In genomic region chr2:19657881-19658589, GRCm38 (mm10) we compare ENCODE assay signal across 8 mouse cellular contexts. TPM values are rescaled to one million over a fixed set of nuclear protein-coding genes. Genes with fewer than 3 reads are reported as not detected.
DNase-seq lines count a peak whose midpoint lies in the region; ATAC-seq and TF ChIP-seq lines count a peak whose summit lies in the region.

No protein-coding gene starts in this region.

- WGBS in intestine, postnatal 0 days: under 1% methylated on average over 91 of the region's 108 CpGs
- WGBS in limb, embryonic 11.5 days: under 1% methylated on average over 75 of the region's 108 CpGs
- WGBS in midbrain, embryonic 11.5 days: under 1% methylated on average over 85 of the region's 108 CpGs

- peak overlapping the region; percentile 90 for H3K27ac ChIP-seq in intestine, postnatal 0 days (ENCODE audit: low read depth, low read length)
- peak overlapping the region; percentile 52; the same call in 1 of the 2 replicates for H3K27ac ChIP-seq in limb, embryonic 11.5 days (replicated peaks; ENCODE audit: low read depth, low read length)
- H3K27ac ChIP-seq in midbrain, embryonic 11.5 days (ENCODE audit: low read depth, low read length): peak overlapping the region; percentile 63

- H3K9ac ChIP-seq in intestine, postnatal 0 days (ENCODE audit: low read depth, low read length): peak overlapping the region; percentile 85
- peak overlapping the region; percentile 67 for H3K9ac ChIP-seq in limb, embryonic 11.5 days (ENCODE audit: low read length)
- peak overlapping the region; percentile 65 for H3K9ac ChIP-seq in midbrain, embryonic 11.5 days (ENCODE audit: low read length)

- peak overlapping the region; percentile 93 for H3K4me2 ChIP-seq in intestine, postnatal 0 days (replicated peaks; ENCODE audit: low read depth)
- peak overlapping the region; percentile 90 for H3K4me2 ChIP-seq in limb, embryonic 11.5 days (ENCODE audit: low read depth, severe bottlenecking)
- H3K4me2 ChIP-seq in midbrain, embryonic 11.5 days: peak overlapping the region; percentile 77

- ATAC-seq in intestine, postnatal 0 days: peak; percentile 84
- peak; percentile 88 for ATAC-seq in limb, embryonic 11.5 days (ENCODE audit: insufficient number of reproducible peaks, low FRiP score, low TSS enrichment, low read depth)
- ATAC-seq in midbrain, embryonic 11.5 days (ENCODE audit: low FRiP score): peak; percentile 89

- peaks cover 6% of the 10 kb centered on the region for H3K27me3 ChIP-seq in intestine, postnatal 0 days (replicated peaks; ENCODE audit: control insufficient read depth, insufficient read depth, low read length)
- H3K27me3 ChIP-seq in limb, embryonic 11.5 days (ENCODE audit: control insufficient read depth, insufficient read depth, low read length): peaks cover 13% of the 10 kb centered on the region; the same call in 1 of the 2 replicates
- H3K27me3 ChIP-seq in midbrain, embryonic 11.5 days (ENCODE audit: control insufficient read depth, insufficient read depth, low read length): peaks cover 15% of the 10 kb centered on the region

- intact Hi-C loops in gastrocnemius, postnatal 14 days (cut with DNase I; ENCODE audit: low total_unique reads): no loop called here

- TF ChIP-seq CTCF in intestine, postnatal 0 days (IDR thresholded peaks at IDR 0.05; ENCODE audit: low read depth): peak; percentile 48

- H3K36me3 ChIP-seq in intestine, postnatal 0 days (ENCODE audit: control insufficient read depth, insufficient read depth): no peaks in the 10 kb centered on the region
- no peaks in the 10 kb centered on the region for H3K36me3 ChIP-seq in limb, embryonic 11.5 days (ENCODE audit: control insufficient read depth, insufficient read depth, low read length)
- H3K36me3 ChIP-seq in midbrain, embryonic 11.5 days (ENCODE audit: control insufficient read depth, insufficient read depth, low read length): no peaks in the 10 kb centered on the region

- DNase-seq in WW6 (ENCODE audit: low read depth, low spot score) (peak; percentile 43), adipocyte (ENCODE audit: low spot score) (no peak)
- DNase-seq in embryo, embryonic 10.5 days (ENCODE audit: low spot score): peak; percentile 53
- DNase-seq in gastrocnemius, postnatal 14 days: peak; percentile 59
- DNase-seq in limb, embryonic 11.5 days (ENCODE audit: low spot score): peak; percentile 67
- peak; percentile 91 for DNase-seq in midbrain, embryonic 11.5 days (ENCODE audit: low spot score, missing footprints)
- peak; percentile 92 for DNase-seq in skeletal muscle tissue, adult 2 months (ENCODE audit: low read depth, low spot score)

- no peaks in the 10 kb centered on the region for H3K4me1 ChIP-seq in intestine, postnatal 0 days (replicated peaks; ENCODE audit: control insufficient read depth, insufficient read depth, low read length)
- no peaks in the 10 kb centered on the region for H3K4me1 ChIP-seq in limb, embryonic 11.5 days (ENCODE audit: control insufficient read depth, insufficient read depth, low read length)
- peaks cover 3% of the 10 kb centered on the region; the same call in 1 of the 2 replicates for H3K4me1 ChIP-seq in midbrain, embryonic 11.5 days (ENCODE audit: control insufficient read depth, insufficient read depth, low read length)

- H3K4me3 ChIP-seq in intestine, postnatal 0 days (ENCODE audit: low read depth, low read length): peak overlapping the region; percentile 73
- H3K4me3 ChIP-seq in limb, embryonic 11.5 days (ENCODE audit: low read depth, low read length): peak overlapping the region; percentile 55
- peak overlapping the region; percentile 67 for H3K4me3 ChIP-seq in midbrain, embryonic 11.5 days (ENCODE audit: low read depth, low read length)

- no peaks in the 10 kb centered on the region for H3K9me3 ChIP-seq in intestine, postnatal 0 days (ENCODE audit: control insufficient read depth)
- no peaks in the 10 kb centered on the region for H3K9me3 ChIP-seq in limb, embryonic 11.5 days (ENCODE audit: control insufficient read depth, low read length)
- H3K9me3 ChIP-seq in midbrain, embryonic 11.5 days (ENCODE audit: control insufficient read depth, low read length): no peaks in the 10 kb centered on the region

RNA-seq across cellular contexts. Expression of gene Otud1, which starts 0.5 kb away (rescaled TPM):
- 10 to 100 TPM in 1 of 2 experiments, 1 to 10 TPM in 1; 9.8 to 17.0 TPM for total RNA-seq in gastrocnemius, postnatal 14 days (2021)
- 1.6 and 1.9 TPM in 2 replicates for polyA plus RNA-seq in intestine, postnatal 0 days (2015; fragmentation: Nextera tagmentation; extraction: Ambion mirVana)
- 0.56 and 0.75 TPM in 2 replicates for polyA plus RNA-seq in limb, embryonic 11.5 days (2014; fragmentation: Nextera tagmentation; extraction: Ambion mirVana)
- 0.93 and 1.4 TPM in 2 replicates for polyA plus RNA-seq in midbrain, embryonic 11.5 days (2014; fragmentation: Nextera tagmentation; extraction: Ambion mirVana)
